Mouse (Mus musculus): Measurements from ENCODE around the gene Slit3.

DNA sequence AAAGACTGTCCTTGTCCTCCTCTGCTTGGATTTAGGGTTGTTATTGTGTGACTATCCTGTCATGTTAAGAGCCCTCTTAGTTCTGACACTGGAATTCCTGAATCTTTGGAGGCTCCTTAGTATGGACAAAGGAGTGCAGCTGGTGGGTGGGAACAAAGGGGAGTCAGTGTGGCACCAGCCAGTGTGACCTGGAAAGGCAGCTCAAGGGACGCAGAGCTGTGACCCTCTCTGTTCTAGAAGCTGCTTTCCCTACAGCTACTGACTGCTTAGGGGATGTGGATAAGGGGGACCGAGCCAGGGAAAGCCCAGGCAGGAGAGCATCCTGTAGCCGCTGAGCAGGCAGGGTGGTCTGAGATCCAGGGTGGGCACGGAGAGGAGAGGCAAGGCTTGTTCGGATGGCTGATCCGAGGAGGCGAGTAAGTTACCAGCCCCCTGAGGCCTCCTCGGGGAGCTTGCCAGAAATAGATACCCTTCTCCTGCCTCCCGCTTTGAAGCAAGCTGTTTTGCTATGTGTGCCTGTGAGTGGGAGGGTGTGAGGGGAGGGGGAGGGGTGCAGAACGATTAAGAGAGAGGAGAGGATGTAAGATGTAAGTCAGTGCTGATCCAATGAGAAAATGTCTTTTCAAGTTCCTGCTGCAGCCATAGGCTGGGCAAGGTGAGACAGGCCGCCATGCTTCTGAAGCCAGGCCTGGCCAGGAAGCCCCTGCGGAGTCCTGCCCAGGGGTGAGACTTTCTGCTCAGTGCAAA is 162.0 kb downstream of the Slit3 start:
- TF ChIP-seq TBP (conservative IDR thresholded peaks at IDR 0.05; ENCODE audit: low read depth, low read length) (no peak), EP300 (IDR thresholded peaks at IDR 0.05; ENCODE audit: low read length) (no peak)
